Mouse (Mus musculus) heart, adult 2 months (tissue): ENCODE results near the gene Phyh.

Source experiments
- CTCF ChIP-seq: fragments of 200-600 bp; IDR thresholded peaks from 2 replicates; pipeline ENCODE4 v1.8.1; 2022; ENCODE audit warnings: antibody characterized with exemption, mild to moderate bottlenecking, moderate library complexity
- POLR2A ChIP-seq: fragments of 200-500 bp; IDR thresholded peaks from 2 replicates; pipeline ENCODE4 v1.6.1; 2011; ENCODE audit warnings: mild to moderate bottlenecking, low read depth, low read length, control low read depth; ENCODE audit not compliant: insufficient read depth

DNA sequence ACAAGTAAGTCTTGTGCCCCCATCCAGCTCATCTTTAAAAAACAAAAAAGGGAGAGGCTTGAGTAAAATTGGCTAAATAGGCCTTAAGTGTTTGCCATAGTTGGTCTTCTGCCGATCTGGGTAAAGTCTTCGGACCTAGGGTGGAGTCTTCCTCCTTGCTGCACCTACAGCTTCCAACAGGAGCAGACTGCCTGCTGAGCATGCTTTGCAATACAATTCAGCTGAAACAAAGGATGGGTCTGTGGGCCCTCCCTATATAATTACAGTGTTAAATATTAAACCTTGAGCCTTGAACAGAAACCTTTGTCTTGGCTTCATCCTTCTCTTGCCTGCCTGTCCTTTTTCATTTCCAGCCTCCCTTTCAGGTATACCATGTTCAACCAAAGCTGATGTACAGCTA lies 49.0 kb downstream of the Phyh start:
- TF ChIP-seq POLR2A, result no peak
- TF ChIP-seq CTCF, result no peak
